Mouse (Mus musculus): ENCODE results near the gene Ccin. TPM values are rescaled to one million over a fixed set of nuclear protein-coding genes. Genes with fewer than 3 reads are reported as not detected.

Ccin gene
- polyA plus RNA-seq, 2 experiments: 0.10 to 0.36 TPM

- no peak for TF ChIP-seq POLR2A (IDR thresholded peaks at IDR 0.05; ENCODE audit: borderline replicate concordance, extremely low read depth, insufficient read depth, insufficient read length)
- DNase-seq (ENCODE audit: low spot score): no peak
- H3K4me3 ChIP-seq (replicated peaks; ENCODE audit: low read length): no peak overlapping the region
- H3K4me1 ChIP-seq (ENCODE audit: control insufficient read depth, insufficient read depth, low read length): peaks cover 15% of the 10 kb centered on the region
- no peak overlapping the region for H3K4me2 ChIP-seq (replicated peaks; ENCODE audit: low read depth, low read length, severe bottlenecking)
- no peak overlapping the region; the same call in 1 of the 2 replicates for H3K9ac ChIP-seq (ENCODE audit: low read depth, low read length, severe bottlenecking)
- H3K27ac ChIP-seq (replicated peaks; ENCODE audit: low read depth, low read length): no peak overlapping the region
- ATAC-seq (ENCODE audit: low FRiP score, low read depth): no peak
- no peaks in the 10 kb centered on the region for H3K9me3 ChIP-seq (ENCODE audit: control insufficient read depth, low read length)
- 90% methylated on average over 4 of the region's 4 CpGs for WGBS
- H3K27me3 ChIP-seq (ENCODE audit: control insufficient read depth, insufficient read depth, low read length): no peaks in the 10 kb centered on the region
- peaks cover 30% of the 10 kb centered on the region for H3K36me3 ChIP-seq (ENCODE audit: control insufficient read depth, insufficient read depth, low read length)
Observed at GRCm38 (mm10) chr4:44016071-44016470, 32.8 kb downstream of the Ccin start.

GRCm38 (mm10) chr4:44016791-44017190 lies 33.5 kb downstream of the Ccin start:
- H3K27me3 ChIP-seq (ENCODE audit: control insufficient read depth, insufficient read depth, low read length): no peaks in the 10 kb centered on the region
- WGBS: 90% methylated on average over 12 of the region's 12 CpGs
- no peak overlapping the region for H3K27ac ChIP-seq (replicated peaks; ENCODE audit: low read depth, low read length)
- H3K9ac ChIP-seq (ENCODE audit: low read depth, low read length, severe bottlenecking): no peak overlapping the region
- DNase-seq (ENCODE audit: low spot score) (no peak), ATAC-seq (ENCODE audit: low FRiP score, low read depth) (no peak)
- no peak overlapping the region for H3K4me2 ChIP-seq (replicated peaks; ENCODE audit: low read depth, low read length, severe bottlenecking)
- H3K9me3 ChIP-seq (ENCODE audit: control insufficient read depth, low read length): no peaks in the 10 kb centered on the region
- peaks cover 37% of the 10 kb centered on the region for H3K36me3 ChIP-seq (ENCODE audit: control insufficient read depth, insufficient read depth, low read length)
- TF ChIP-seq POLR2A (IDR thresholded peaks at IDR 0.05; ENCODE audit: borderline replicate concordance, extremely low read depth, insufficient read depth, insufficient read length): no peak
- no peak overlapping the region for H3K4me3 ChIP-seq (replicated peaks; ENCODE audit: low read length)
- H3K4me1 ChIP-seq (ENCODE audit: control insufficient read depth, insufficient read depth, low read length): peaks cover 15% of the 10 kb centered on the region

GRCm38 (mm10) chr4:44022323-44022722 lies 39.0 kb downstream of the Ccin start:
- Histone ChIP-seq H3K4me2 (replicated peaks; ENCODE audit: low read depth, low read length, severe bottlenecking) (no peak overlapping the region), H3K9ac (ENCODE audit: low read depth, low read length, severe bottlenecking) (no peak overlapping the region), H3K4me1 (ENCODE audit: control insufficient read depth, insufficient read depth, low read length) (no peaks in the 10 kb centered on the region), H3K9me3 (ENCODE audit: control insufficient read depth, low read length) (no peaks in the 10 kb centered on the region), H3K36me3 (ENCODE audit: control insufficient read depth, insufficient read depth, low read length) (peaks cover 93% of the 10 kb centered on the region), H3K27me3 (ENCODE audit: control insufficient read depth, insufficient read depth, low read length) (no peaks in the 10 kb centered on the region), H3K27ac (replicated peaks; ENCODE audit: low read depth, low read length) (no peak overlapping the region), H3K4me3 (replicated peaks; ENCODE audit: low read length) (no peak overlapping the region)
- WGBS: 83% methylated on average over 4 of the region's 4 CpGs
- no peak for TF ChIP-seq POLR2A (IDR thresholded peaks at IDR 0.05; ENCODE audit: borderline replicate concordance, extremely low read depth, insufficient read depth, insufficient read length)
- DNase-seq (ENCODE audit: low spot score) (no peak), ATAC-seq (ENCODE audit: low FRiP score, low read depth) (no peak)

- Histone ChIP-seq H3K9me3 (ENCODE audit: control insufficient read depth, low read length) (no peaks in the 10 kb centered on the region), H3K4me1 (ENCODE audit: control insufficient read depth, insufficient read depth, low read length) (no peaks in the 10 kb centered on the region), H3K27me3 (ENCODE audit: control insufficient read depth, insufficient read depth, low read length) (no peaks in the 10 kb centered on the region), H3K4me3 (replicated peaks; ENCODE audit: low read length) (no peak overlapping the region), H3K27ac (replicated peaks; ENCODE audit: low read depth, low read length) (no peak overlapping the region), H3K36me3 (ENCODE audit: control insufficient read depth, insufficient read depth, low read length) (peaks cover 97% of the 10 kb centered on the region), H3K9ac (ENCODE audit: low read depth, low read length, severe bottlenecking) (no peak overlapping the region), H3K4me2 (replicated peaks; ENCODE audit: low read depth, low read length, severe bottlenecking) (no peak overlapping the region)
- no peak for DNase-seq (ENCODE audit: low spot score)
- WGBS: 87% methylated on average over 11 of the region's 11 CpGs
- no peak for TF ChIP-seq POLR2A (IDR thresholded peaks at IDR 0.05; ENCODE audit: borderline replicate concordance, extremely low read depth, insufficient read depth, insufficient read length)
- ATAC-seq (ENCODE audit: low FRiP score, low read depth): no peak
Observed at GRCm38 (mm10) chr4:44022766-44023165, 39.5 kb downstream of the Ccin start.

GRCm38 (mm10) chr4:44023681-44024080 lies 40.4 kb downstream of the Ccin start:
- Histone ChIP-seq H3K4me2 (replicated peaks; ENCODE audit: low read depth, low read length, severe bottlenecking) (no peak overlapping the region), H3K36me3 (ENCODE audit: control insufficient read depth, insufficient read depth, low read length) (peaks cover 100% of the 10 kb centered on the region), H3K4me3 (replicated peaks; ENCODE audit: low read length) (no peak overlapping the region), H3K27ac (replicated peaks; ENCODE audit: low read depth, low read length) (no peak overlapping the region), H3K4me1 (ENCODE audit: control insufficient read depth, insufficient read depth, low read length) (no peaks in the 10 kb centered on the region), H3K27me3 (ENCODE audit: control insufficient read depth, insufficient read depth, low read length) (no peaks in the 10 kb centered on the region), H3K9ac (ENCODE audit: low read depth, low read length, severe bottlenecking) (no peak overlapping the region), H3K9me3 (ENCODE audit: control insufficient read depth, low read length) (no peaks in the 10 kb centered on the region)
- DNase-seq (ENCODE audit: low spot score) (no peak), ATAC-seq (ENCODE audit: low FRiP score, low read depth) (no peak)
- no peak for TF ChIP-seq POLR2A (IDR thresholded peaks at IDR 0.05; ENCODE audit: borderline replicate concordance, extremely low read depth, insufficient read depth, insufficient read length)
- whole genome bisulfite sequencing: 95% methylated on average over 9 of the region's 9 CpGs

- ATAC-seq (ENCODE audit: low FRiP score, low read depth): no peak
Observed at GRCm38 (mm10) chr4:44024241-44024640, 41.0 kb downstream of the Ccin start.

More at GRCm38 (mm10) chr4:44024241-44024640, 41.0 kb downstream of the Ccin start:
- H3K4me1 ChIP-seq (ENCODE audit: control insufficient read depth, insufficient read depth, low read length): no peaks in the 10 kb centered on the region
- H3K4me3 ChIP-seq (replicated peaks; ENCODE audit: low read length): no peak overlapping the region
- peaks cover 100% of the 10 kb centered on the region for H3K36me3 ChIP-seq (ENCODE audit: control insufficient read depth, insufficient read depth, low read length)
- WGBS: 93% methylated on average over 6 of the region's 6 CpGs
- no peak overlapping the region for H3K4me2 ChIP-seq (replicated peaks; ENCODE audit: low read depth, low read length, severe bottlenecking)
- DNase-seq (ENCODE audit: low spot score): no peak
- no peaks in the 10 kb centered on the region for H3K9me3 ChIP-seq (ENCODE audit: control insufficient read depth, low read length)
- H3K9ac ChIP-seq (ENCODE audit: low read depth, low read length, severe bottlenecking): no peak overlapping the region
- H3K27me3 ChIP-seq (ENCODE audit: control insufficient read depth, insufficient read depth, low read length): no peaks in the 10 kb centered on the region
- no peak for TF ChIP-seq POLR2A (IDR thresholded peaks at IDR 0.05; ENCODE audit: borderline replicate concordance, extremely low read depth, insufficient read depth, insufficient read length)
- H3K27ac ChIP-seq (replicated peaks; ENCODE audit: low read depth, low read length): no peak overlapping the region

All from limb, embryonic 14.5 days (tissue).